Mouse (Mus musculus) liver, postnatal 0 days (tissue): ENCODE measurements around the gene Supt5.

ENCODE experiments used
- CTCF ChIP-seq: sonication (generic); IDR thresholded peaks from 2 replicates; pipeline ENCODE4 v1.5.1; 2016; ENCODE audit warnings: antibody characterized with exemption, low read depth
- EP300 ChIP-seq: IDR thresholded peaks from 2 replicates; pipeline ENCODE4 v1.6.1; 2016; ENCODE audit warnings: antibody characterized with exemption, low read depth, mild to moderate bottlenecking

GRCm38 (mm10) chr7:28318036-28318435 is 20.5 kb downstream of the Supt5 start:
- TF ChIP-seq CTCF (no peak), EP300 (no peak)
